Mouse (Mus musculus) forebrain, embryonic 14.5 days (tissue): Measurements from ENCODE around the gene Vps41. TPM values are rescaled to one million over a fixed set of nuclear protein-coding genes. Genes with fewer than 3 reads are reported as not detected.

Source experiments
- ATAC-seq: fragments of 200-750 bp; cut with Nextera tagmentation; 2 replicates; pipeline ENCODE4 v1.8.0; 2017; ENCODE audit warnings: mild to moderate bottlenecking, moderate library complexity
- DNase-seq: peaks from one replicate; pipeline ENCODE4 v3.0.0-alpha.2; 2015; ENCODE audit warnings: low spot score
- H3K27ac ChIP-seq: fragments of 300-500 bp; sonication (generic); 2 replicates; pipeline ENCODE4 v1.5.1; 2014; ENCODE audit warnings: low read depth, mild to moderate bottlenecking, control low read depth, low read length, moderate library complexity
- H3K27me3 ChIP-seq: fragments of 300-500 bp; sonication (generic); replicated peaks from 2 replicates; pipeline ENCODE4 v1.6.1; 2014; ENCODE audit warnings: low read length, control low read depth, mixed read lengths; ENCODE audit not compliant: control insufficient read depth, insufficient read depth
- H3K36me3 ChIP-seq: fragments of 300-500 bp; sonication (generic); 2 replicates; pipeline ENCODE4 v1.6.1; 2014; ENCODE audit warnings: low read length, control low read depth; ENCODE audit not compliant: control insufficient read depth, insufficient read depth
- H3K4me1 ChIP-seq: fragments of 300-500 bp; sonication (generic); 2 replicates; pipeline ENCODE4 v1.6.1; 2014; ENCODE audit warnings: antibody characterized with exemption, low read length, control low read depth; ENCODE audit not compliant: control insufficient read depth, insufficient read depth
- H3K4me2 ChIP-seq: fragments of 300-500 bp; sonication (generic); 2 replicates; pipeline ENCODE4 v1.6.1; 2014; ENCODE audit warnings: mild to moderate bottlenecking, control low read depth, low read length
- H3K4me3 ChIP-seq: fragments of 300-500 bp; sonication (generic); 2 replicates; pipeline ENCODE4 v1.5.1; 2014; ENCODE audit warnings: low read depth, low read length, control low read depth
- H3K9ac ChIP-seq: fragments of 300-500 bp; sonication (generic); 2 replicates; pipeline ENCODE4 v1.6.1; 2014; ENCODE audit warnings: mild to moderate bottlenecking, low read length, control low read depth, moderate library complexity
- H3K9me3 ChIP-seq: fragments of 300-500 bp; sonication (generic); replicated peaks from 2 replicates; pipeline ENCODE4 v1.6.1; 2016; ENCODE audit warnings: low read length, control low read depth, mixed read lengths; ENCODE audit not compliant: control insufficient read depth
- WGBS: fragments of 180-500 bp; shearing (Covaris S2); extraction: QIAGEN DNeasy Blood & Tissue Kit; methylation state at CpG from one replicate; pipeline ENCODE4 v1.1.7; 2014; 5-methylcytosine and 5-hydroxymethylcytosine counted together
- polyA plus RNA-seq: library from polyadenylated mRNA; unstranded; fragments of >200 nt; fragmentation: Nextera tagmentation; extraction: Ambion mirVana; gene quantifications from 2 replicates; pipeline ENCODE4 v1.2.1, GENCODE M21; 2014

Gene Vps41
- polyA plus RNA-seq, 1 experiment from 2014 or later = 128 TPM

GRCm38 (mm10) chr13:18843546-18843945, 126.5 kb downstream of the Vps41 start:
- ATAC-seq (no peak), DNase-seq (no peak)
- Histone ChIP-seq H3K9me3 (no peaks in the 10 kb centered on the region), H3K4me2 (no peak overlapping the region), H3K27me3 (no peaks in the 10 kb centered on the region), H3K9ac (no peak overlapping the region), H3K4me3 (no peak overlapping the region), H3K36me3 (peaks cover 26% of the 10 kb centered on the region; the same call in 1 of the 2 replicates), H3K27ac (no peak overlapping the region), H3K4me1 (no peaks in the 10 kb centered on the region)
- 88% methylated on average over 1 of the region's 1 CpGs for WGBS

- Histone ChIP-seq H3K4me1 (no peaks in the 10 kb centered on the region), H3K27me3 (no peaks in the 10 kb centered on the region), H3K9me3 (no peaks in the 10 kb centered on the region), H3K4me3 (no peak overlapping the region), H3K36me3 (peaks cover 23% of the 10 kb centered on the region; the same call in 1 of the 2 replicates), H3K4me2 (no peak overlapping the region), H3K27ac (no peak overlapping the region), H3K9ac (no peak overlapping the region)
- no peak for DNase-seq
- 90% methylated on average over 3 of the region's 3 CpGs for WGBS
- ATAC-seq = no peak
Observed at GRCm38 (mm10) chr13:18847386-18847785, 130.3 kb downstream of the Vps41 start.

DNA sequence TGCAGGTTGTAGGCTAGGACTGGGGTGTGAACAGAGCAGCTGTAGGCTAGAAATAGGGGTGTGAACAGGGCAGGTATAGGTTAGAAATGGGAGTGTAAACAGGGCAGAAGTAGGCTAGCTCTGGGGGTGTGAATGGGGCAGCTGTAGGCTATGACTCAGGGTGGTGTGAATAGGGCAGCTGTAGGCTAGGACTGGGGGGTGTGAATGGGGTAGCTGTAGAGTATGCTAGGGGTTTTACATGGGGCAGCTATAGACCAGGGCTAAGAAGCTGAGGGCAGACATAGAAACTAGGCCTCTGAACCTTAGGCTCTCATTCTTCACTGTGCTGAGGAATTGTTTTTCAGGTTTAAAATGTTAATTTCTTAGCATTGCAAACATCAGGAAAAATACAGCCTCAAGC, 132.5 kb downstream of the Vps41 start:
- H3K4me1 ChIP-seq = no peaks in the 10 kb centered on the region
- no peaks in the 10 kb centered on the region for H3K9me3 ChIP-seq
- peaks cover 25% of the 10 kb centered on the region; the same call in 1 of the 2 replicates for H3K36me3 ChIP-seq
- no peak for ATAC-seq
- DNase-seq = no peak
- no peaks in the 10 kb centered on the region for H3K27me3 ChIP-seq
- no peak overlapping the region for H3K4me2 ChIP-seq
- no peak overlapping the region for H3K9ac ChIP-seq
- H3K27ac ChIP-seq = no peak overlapping the region
- no peak overlapping the region for H3K4me3 ChIP-seq

DNA sequence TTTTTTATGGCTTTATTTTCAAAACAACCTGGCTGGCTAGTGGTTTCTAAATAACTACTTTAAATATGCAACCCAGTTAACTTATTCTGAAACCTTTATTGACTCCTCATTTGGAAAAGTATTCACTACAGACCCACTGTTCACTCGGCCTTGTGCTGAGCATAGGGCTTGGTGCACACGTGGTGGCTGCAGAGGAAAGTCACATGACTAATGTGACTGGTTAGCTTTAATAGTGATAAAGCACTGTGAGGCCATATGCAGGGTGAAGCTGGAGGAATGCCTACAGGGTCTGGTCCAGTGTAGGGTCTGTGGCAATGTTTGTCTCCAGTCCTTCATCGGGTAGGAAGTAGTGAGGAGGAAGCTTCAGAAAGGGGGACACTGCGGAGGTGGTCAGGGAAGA, 134.1 kb downstream of the Vps41 start:
- DNase-seq = no peak
- no peak overlapping the region for H3K4me3 ChIP-seq
- H3K27me3 ChIP-seq = no peaks in the 10 kb centered on the region
- peaks cover 6% of the 10 kb centered on the region; the same call in 1 of the 2 replicates for H3K4me1 ChIP-seq
- H3K9ac ChIP-seq = no peak overlapping the region
- WGBS = 87% methylated on average over 4 of the region's 4 CpGs
- no peak overlapping the region for H3K27ac ChIP-seq
- no peaks in the 10 kb centered on the region for H3K9me3 ChIP-seq
- H3K36me3 ChIP-seq = peaks cover 14% of the 10 kb centered on the region; the same call in 1 of the 2 replicates
- no peak for ATAC-seq
- H3K4me2 ChIP-seq = no peak overlapping the region

DNA sequence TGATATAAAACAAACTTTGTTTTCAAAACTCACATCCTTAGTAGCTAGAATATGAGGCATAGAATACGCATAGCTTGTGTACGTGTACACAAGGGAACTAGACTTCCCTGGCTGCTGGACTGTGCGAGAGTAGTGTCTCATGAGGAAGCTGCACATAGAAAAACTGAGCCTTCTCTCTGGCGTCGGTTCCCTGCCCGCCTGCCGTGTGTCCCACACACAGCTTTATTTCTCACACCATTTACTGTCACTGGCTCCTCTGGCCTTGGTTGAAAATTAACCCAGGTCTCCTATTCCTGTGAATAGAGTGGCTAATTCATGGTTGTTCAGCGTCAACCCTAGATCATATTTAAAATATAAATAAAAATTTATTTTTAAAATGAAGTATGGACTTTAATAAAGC, 135.6 kb downstream of the Vps41 start:
- DNase-seq = no peak
- no peak overlapping the region for H3K4me2 ChIP-seq
- WGBS = 90% methylated on average over 8 of the region's 8 CpGs
- H3K4me1 ChIP-seq = peaks cover 6% of the 10 kb centered on the region; the same call in 1 of the 2 replicates
- H3K9ac ChIP-seq = no peak overlapping the region
- H3K4me3 ChIP-seq = no peak overlapping the region
- H3K27me3 ChIP-seq = no peaks in the 10 kb centered on the region
- no peak for ATAC-seq
- no peaks in the 10 kb centered on the region for H3K9me3 ChIP-seq
- peaks cover 6% of the 10 kb centered on the region; the same call in 1 of the 2 replicates for H3K36me3 ChIP-seq
- H3K27ac ChIP-seq = no peak overlapping the region

- DNase-seq (peak; percentile 89), ATAC-seq (peak; percentile 97)
- Histone ChIP-seq H3K4me3 (no peak overlapping the region), H3K9me3 (no peaks in the 10 kb centered on the region), H3K9ac (0 out of 2 replicates have a peak overlapping the region, but pooled peaks have one; percentile 14), H3K27ac (peak overlapping the region; percentile 80), H3K27me3 (no peaks in the 10 kb centered on the region), H3K4me2 (no peak overlapping the region), H3K4me1 (peaks cover 6% of the 10 kb centered on the region; the same call in 1 of the 2 replicates), H3K36me3 (peaks cover 6% of the 10 kb centered on the region; the same call in 1 of the 2 replicates)
- 26% methylated on average over 8 of the region's 8 CpGs for WGBS
Observed at GRCm38 (mm10) chr13:18856026-18856802, 139.1 kb downstream of the Vps41 start.

DNA sequence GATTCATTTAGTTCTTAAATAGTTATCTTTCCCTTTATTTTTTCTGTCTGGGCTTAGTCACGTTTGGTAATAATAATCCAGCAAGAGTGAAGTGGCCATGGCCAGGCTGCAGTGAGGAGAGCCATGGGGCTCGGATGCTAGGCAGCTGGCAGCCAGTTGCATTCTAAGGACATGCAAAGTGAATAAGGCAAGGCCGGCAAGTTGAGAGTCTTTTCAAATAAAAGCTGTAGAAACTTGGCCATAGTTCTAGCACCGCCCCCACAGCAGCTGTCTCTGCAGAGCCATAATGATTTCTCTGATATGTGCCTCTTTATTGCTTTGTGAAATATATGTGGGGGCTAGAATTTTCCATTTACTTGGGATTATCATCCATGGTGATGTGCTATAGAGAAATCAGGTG, 141.1 kb downstream of the Vps41 start:
- DNase-seq (peak; percentile 22), ATAC-seq (no peak)
- Histone ChIP-seq H3K4me2 (no peak overlapping the region), H3K36me3 (peaks cover 14% of the 10 kb centered on the region), H3K27me3 (no peaks in the 10 kb centered on the region), H3K4me1 (peaks cover 6% of the 10 kb centered on the region; the same call in 1 of the 2 replicates), H3K9me3 (no peaks in the 10 kb centered on the region), H3K9ac (no peak overlapping the region), H3K4me3 (no peak overlapping the region), H3K27ac (no peak overlapping the region)
- 66% methylated on average over 4 of the region's 4 CpGs for WGBS

GRCm38 (mm10) chr13:18859389-18859788, 142.3 kb downstream of the Vps41 start:
- H3K27me3 ChIP-seq = no peaks in the 10 kb centered on the region
- WGBS = 94% methylated on average over 3 of the region's 3 CpGs
- ATAC-seq = no peak

GRCm38 (mm10) chr13:18868030-18868490, 151.0 kb downstream of the Vps41 start:
- ATAC-seq = peak; percentile 84
- no peaks in the 10 kb centered on the region for H3K9me3 ChIP-seq
- H3K4me1 ChIP-seq = no peaks in the 10 kb centered on the region
- H3K27me3 ChIP-seq = no peaks in the 10 kb centered on the region
- 48% methylated on average over 5 of the region's 5 CpGs for WGBS
- no peak overlapping the region for H3K9ac ChIP-seq
- 0 out of 2 replicates have a peak overlapping the region, but pooled peaks have one; percentile 15 for H3K27ac ChIP-seq
- no peak overlapping the region for H3K4me3 ChIP-seq
- no peak overlapping the region for H3K4me2 ChIP-seq
- DNase-seq = peak; percentile 75
- H3K36me3 ChIP-seq = peaks cover 15% of the 10 kb centered on the region

More at GRCm38 (mm10) chr13:18859389-18859788, 142.3 kb downstream of the Vps41 start:
- Histone ChIP-seq H3K4me1 (peaks cover 6% of the 10 kb centered on the region; the same call in 1 of the 2 replicates), H3K9ac (no peak overlapping the region), H3K9me3 (no peaks in the 10 kb centered on the region), H3K27ac (no peak overlapping the region), H3K36me3 (peaks cover 15% of the 10 kb centered on the region), H3K4me3 (no peak overlapping the region), H3K4me2 (no peak overlapping the region)
- no peak for DNase-seq
